ENCODE assay signal across 11 mouse cellular contexts in genomic region chr4:109433641-109434040, GRCm38 (mm10). TPM values are rescaled to one million over a fixed set of nuclear protein-coding genes. Genes with fewer than 3 reads are reported as not detected.
DNase-seq lines count a peak whose midpoint lies in the region; ATAC-seq and TF ChIP-seq lines count a peak whose summit lies in the region.
"Had no signal": no experiment of that assay in that cellular context is flagged by ENCODE, and none has a peak within 500 bp of the region (broad histone marks: within the 10 kb centered on the region; RNA-seq: fewer than 3 reads in every experiment).

No protein-coding gene starts in this region.

- no peak overlapping the region for H3K4me3 ChIP-seq in kidney, embryonic 15.5 days (replicated peaks)
- H3K4me3 ChIP-seq in forebrain, embryonic 14.5 days (ENCODE audit: low read depth, low read length): no peak overlapping the region
- H3K4me3 ChIP-seq in intestine, postnatal 0 days (ENCODE audit: low read depth, low read length): no peak overlapping the region
- H3K4me3 ChIP-seq: lung, embryonic 15.5 days; neural tube, embryonic 12.5 days had no signal

- no peaks in the 10 kb centered on the region for H3K36me3 ChIP-seq in kidney, embryonic 15.5 days
- H3K36me3 ChIP-seq in forebrain, embryonic 14.5 days (ENCODE audit: control insufficient read depth, insufficient read depth, low read length): no peaks in the 10 kb centered on the region
- H3K36me3 ChIP-seq in intestine, postnatal 0 days (ENCODE audit: control insufficient read depth, insufficient read depth): no peaks in the 10 kb centered on the region
- H3K36me3 ChIP-seq: lung, embryonic 15.5 days; neural tube, embryonic 12.5 days had no signal

- H3K27ac ChIP-seq in kidney, embryonic 15.5 days: no peak overlapping the region
- no peak overlapping the region for H3K27ac ChIP-seq in forebrain, embryonic 14.5 days (ENCODE audit: low read depth, low read length)
- no peak overlapping the region for H3K27ac ChIP-seq in intestine, postnatal 0 days (ENCODE audit: low read depth, low read length)
- H3K27ac ChIP-seq: lung, embryonic 15.5 days; neural tube, embryonic 12.5 days had no signal

- no peaks in the 10 kb centered on the region for H3K27me3 ChIP-seq in kidney, embryonic 15.5 days
- no peaks in the 10 kb centered on the region for H3K27me3 ChIP-seq in forebrain, embryonic 14.5 days (replicated peaks; ENCODE audit: control insufficient read depth, insufficient read depth, low read length)
- no peaks in the 10 kb centered on the region for H3K27me3 ChIP-seq in intestine, postnatal 0 days (replicated peaks; ENCODE audit: control insufficient read depth, insufficient read depth, low read length)
- H3K27me3 ChIP-seq: lung, embryonic 15.5 days; neural tube, embryonic 12.5 days had no signal

- TF ChIP-seq CTCF in intestine, postnatal 0 days (IDR thresholded peaks at IDR 0.05; ENCODE audit: low read depth): no peak

- 0 out of 2 replicates have a peak, but pooled peaks cover 4% of the 10 kb centered on the region for H3K4me1 ChIP-seq in kidney, embryonic 15.5 days
- no peaks in the 10 kb centered on the region for H3K4me1 ChIP-seq in forebrain, embryonic 14.5 days (ENCODE audit: control insufficient read depth, insufficient read depth, low read length)
- no peaks in the 10 kb centered on the region for H3K4me1 ChIP-seq in intestine, postnatal 0 days (replicated peaks; ENCODE audit: control insufficient read depth, insufficient read depth, low read length)

- H3K9me3 ChIP-seq in kidney, embryonic 15.5 days (replicated peaks): no peaks in the 10 kb centered on the region
- no peaks in the 10 kb centered on the region for H3K9me3 ChIP-seq in forebrain, embryonic 14.5 days (replicated peaks; ENCODE audit: control insufficient read depth, low read length)
- no peaks in the 10 kb centered on the region for H3K9me3 ChIP-seq in intestine, postnatal 0 days (ENCODE audit: control insufficient read depth)
- H3K9me3 ChIP-seq: lung, embryonic 15.5 days; neural tube, embryonic 12.5 days had no signal

- no peak for ATAC-seq in kidney, embryonic 15.5 days (replicated peaks; ENCODE audit: low FRiP score)
- no peak for ATAC-seq in forebrain, embryonic 14.5 days
- ATAC-seq in intestine, postnatal 0 days: no peak

- 76% methylated on average over 6 of the region's 6 CpGs for WGBS in kidney, embryonic 15.5 days
- 86% methylated on average over 6 of the region's 6 CpGs for WGBS in forebrain, embryonic 14.5 days
- 68% methylated on average over 6 of the region's 6 CpGs for WGBS in intestine, postnatal 0 days

- H3K9ac ChIP-seq in kidney, embryonic 15.5 days: no peak overlapping the region
- H3K9ac ChIP-seq in forebrain, embryonic 14.5 days (ENCODE audit: low read length): no peak overlapping the region
- H3K9ac ChIP-seq in intestine, postnatal 0 days (ENCODE audit: low read depth, low read length): no peak overlapping the region
- H3K9ac ChIP-seq: lung, embryonic 15.5 days; neural tube, embryonic 12.5 days had no signal

- peak; percentile 50 for DNase-seq in kidney, adult 18-20 months
- DNase-seq in adrenal gland, postnatal 25 days: peak; percentile 64
- DNase-seq in heart, postnatal 4 days: peak; percentile 70
- DNase-seq in lung, postnatal 25 days (ENCODE audit: low spot score): peak; percentile 67
- no peak for DNase-seq in spleen, postnatal 36 days (ENCODE audit: low spot score in 2 of 2)
- DNase-seq in forebrain, embryonic 14.5 days (ENCODE audit: low spot score): no peak
- DNase-seq: spleen, adult 18-20 months had no signal

- H3K4me2 ChIP-seq in kidney, embryonic 15.5 days: no peak overlapping the region
- no peak overlapping the region for H3K4me2 ChIP-seq in forebrain, embryonic 14.5 days (ENCODE audit: low read length)
- H3K4me2 ChIP-seq in intestine, postnatal 0 days (replicated peaks; ENCODE audit: low read depth): no peak overlapping the region
- H3K4me2 ChIP-seq: lung, embryonic 15.5 days; neural tube, embryonic 12.5 days had no signal

RNA-seq across cellular contexts. Expression of gene Ttc39a, which starts 27.2 kb away (rescaled TPM):
- polyA plus RNA-seq in kidney, embryonic 15.5 days (2015; fragmentation: Nextera tagmentation; extraction: Ambion mirVana): 5.4 and 5.6 TPM in 2 replicates
- 4.9 and 7.8 TPM in 2 replicates for total RNA-seq in adrenal gland, postnatal 25 days (2021)
- 1 to 10 TPM; 3.3 to 4.1 TPM for total RNA-seq in heart, postnatal 4 days (2021)
- polyA plus RNA-seq in forebrain, embryonic 14.5 days (2014; fragmentation: Nextera tagmentation; extraction: Ambion mirVana): 0.54 and 1.0 TPM in 2 replicates
- polyA plus RNA-seq in intestine, postnatal 0 days (2015; fragmentation: Nextera tagmentation; extraction: Ambion mirVana): 6.3 and 7.5 TPM in 2 replicates

RNA-seq across cellular contexts. Expression of gene Rnf11, which starts 50.9 kb away (rescaled TPM):
- 31.9 and 36.8 TPM in 2 replicates for polyA plus RNA-seq in kidney, embryonic 15.5 days (2015; fragmentation: Nextera tagmentation; extraction: Ambion mirVana)
- total RNA-seq in adrenal gland, postnatal 25 days (2021): 184 and 194 TPM in 2 replicates
- total RNA-seq in heart, postnatal 4 days (2021): 100 to 1,000 TPM; 106 to 107 TPM
- 69.4 and 74.1 TPM in 2 replicates for polyA plus RNA-seq in forebrain, embryonic 14.5 days (2014; fragmentation: Nextera tagmentation; extraction: Ambion mirVana)
- polyA plus RNA-seq in intestine, postnatal 0 days (2015; fragmentation: Nextera tagmentation; extraction: Ambion mirVana): 36.0 and 39.2 TPM in 2 replicates

Comparison
In these comparisons a context has a peak if more than half of its experiments do, and no peak if none do; other contexts are left out.
1. DNase-seq: peak in kidney, adult 18-20 months (single experiment), adrenal gland, postnatal 25 days (single experiment), heart, postnatal 4 days (single experiment) and lung, postnatal 25 days (single experiment); none in spleen, postnatal 36 days (0 of 2) and forebrain, embryonic 14.5 days (single experiment).